Mouse (Mus musculus): Measurements from ENCODE around the gene P2rx5. TPM values are rescaled to one million over a fixed set of nuclear protein-coding genes. Genes with fewer than 3 reads are reported as not detected.

The P2rx5 gene
- polyA plus RNA-seq, 1 experiment: 8.7 TPM

DNA sequence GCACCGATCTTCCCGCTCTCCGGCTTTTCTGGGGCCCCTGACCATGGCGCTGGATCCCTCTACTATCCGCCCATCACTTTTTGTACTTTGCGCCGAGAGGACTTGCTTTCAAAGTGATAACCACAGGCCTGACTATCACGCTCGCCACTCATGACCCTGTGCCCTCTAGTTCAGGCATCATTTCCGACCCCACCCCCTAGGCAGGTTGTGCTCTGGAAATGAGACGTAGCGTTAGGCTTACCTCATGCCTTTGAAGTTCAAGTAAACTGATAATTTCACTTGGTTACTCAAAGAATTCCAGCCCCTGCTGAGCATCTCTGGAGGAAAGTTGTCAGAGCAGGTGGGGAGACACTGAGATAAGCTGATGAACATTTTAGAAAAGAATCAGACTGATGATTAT lies 39.7 kb downstream of the P2rx5 start:
- TF ChIP-seq POLR2A (IDR thresholded peaks at IDR 0.05; ENCODE audit: low read depth, low read length): no peak
- TF ChIP-seq CTCF (conservative IDR thresholded peaks at IDR 0.05; ENCODE audit: insufficient read depth, insufficient read length, low read depth, low read length): no peak
- H3K4me3 ChIP-seq (ENCODE audit: insufficient read depth, low read depth, low read length): peak overlapping the region; percentile 85
- peak; percentile 51 for DNase-seq

DNA sequence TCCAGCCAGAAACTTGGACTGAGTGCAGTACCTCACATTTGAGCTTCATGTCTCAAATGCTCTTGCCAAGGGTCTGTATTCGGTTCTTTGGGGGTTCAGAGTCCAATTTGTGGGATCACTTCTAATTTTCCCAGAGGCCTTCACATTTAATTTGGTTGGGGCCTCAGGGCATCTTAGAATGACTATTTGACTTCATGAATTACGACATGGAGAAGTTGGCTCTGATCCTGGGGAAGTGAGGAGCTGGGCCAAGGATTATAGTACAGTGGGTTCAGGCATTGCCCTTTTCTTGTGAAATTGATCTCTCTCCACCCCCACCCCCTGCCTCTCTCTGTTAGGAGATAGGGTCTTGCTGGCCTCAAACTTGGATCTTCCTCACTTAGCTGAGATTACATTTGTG lies 40.8 kb downstream of the P2rx5 start:
- 38% methylated on average over 2 of the region's 2 CpGs for WGBS
- peak; percentile 59 for DNase-seq
- no peak for TF ChIP-seq POLR2A (IDR thresholded peaks at IDR 0.05; ENCODE audit: low read depth, low read length)
- TF ChIP-seq CTCF (conservative IDR thresholded peaks at IDR 0.05; ENCODE audit: insufficient read depth, insufficient read length, low read depth, low read length): no peak

More for the DNA sequence above, 39.7 kb downstream of the P2rx5 start:
- Histone ChIP-seq H3K27me3 (replicated peaks; ENCODE audit: control insufficient read depth, insufficient read depth, low read length) (no peaks in the 10 kb centered on the region), H3K27ac (ENCODE audit: insufficient read depth, low read depth, low read length) (peak overlapping the region; percentile 33; the same call in 1 of the 2 replicates), H3K36me3 (ENCODE audit: control insufficient read depth, insufficient read depth, low read length) (no peaks in the 10 kb centered on the region), H3K4me1 (ENCODE audit: control insufficient read depth, insufficient read depth, low read length) (peaks cover 8% of the 10 kb centered on the region; the same call in 1 of the 2 replicates)
- 3% methylated on average over 12 of the region's 12 CpGs for WGBS

DNA sequence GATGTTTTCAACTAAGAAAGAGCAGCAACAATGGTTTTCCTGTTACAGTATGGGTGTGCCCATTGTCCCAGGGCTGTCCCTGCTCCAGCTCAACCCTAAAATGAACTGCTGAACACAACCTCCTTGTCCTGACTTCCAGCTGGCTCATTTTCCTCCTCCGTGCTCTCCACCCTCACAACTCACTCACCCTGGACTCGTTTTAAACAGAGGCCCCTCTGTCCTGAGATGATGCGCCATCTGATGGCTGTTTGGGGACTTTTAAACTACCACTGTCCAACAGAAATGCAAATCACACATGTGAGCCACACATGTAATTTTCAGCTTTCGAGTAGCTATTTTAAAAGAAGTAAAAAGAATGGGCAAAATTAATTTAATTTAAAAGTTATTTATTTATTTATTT lies 41.4 kb downstream of the P2rx5 start:
- Histone ChIP-seq H3K27ac (ENCODE audit: insufficient read depth, low read depth, low read length) (no peak overlapping the region), H3K4me1 (ENCODE audit: control insufficient read depth, insufficient read depth, low read length) (peaks cover 8% of the 10 kb centered on the region; the same call in 1 of the 2 replicates), H3K4me3 (ENCODE audit: insufficient read depth, low read depth, low read length) (no peak overlapping the region), H3K27me3 (replicated peaks; ENCODE audit: control insufficient read depth, insufficient read depth, low read length) (no peaks in the 10 kb centered on the region), H3K36me3 (ENCODE audit: control insufficient read depth, insufficient read depth, low read length) (no peaks in the 10 kb centered on the region)
- 50% methylated on average over 4 of the region's 4 CpGs for WGBS
- DNase-seq: no peak
- TF ChIP-seq CTCF (conservative IDR thresholded peaks at IDR 0.05; ENCODE audit: insufficient read depth, insufficient read length, low read depth, low read length): no peak
- TF ChIP-seq POLR2A (IDR thresholded peaks at IDR 0.05; ENCODE audit: low read depth, low read length): no peak

More for the DNA sequence above, 40.8 kb downstream of the P2rx5 start:
- H3K4me3 ChIP-seq (ENCODE audit: insufficient read depth, low read depth, low read length): no peak overlapping the region
- peaks cover 8% of the 10 kb centered on the region; the same call in 1 of the 2 replicates for H3K4me1 ChIP-seq (ENCODE audit: control insufficient read depth, insufficient read depth, low read length)
- H3K36me3 ChIP-seq (ENCODE audit: control insufficient read depth, insufficient read depth, low read length): no peaks in the 10 kb centered on the region
- no peak overlapping the region for H3K27ac ChIP-seq (ENCODE audit: insufficient read depth, low read depth, low read length)
- no peaks in the 10 kb centered on the region for H3K27me3 ChIP-seq (replicated peaks; ENCODE audit: control insufficient read depth, insufficient read depth, low read length)

DNA sequence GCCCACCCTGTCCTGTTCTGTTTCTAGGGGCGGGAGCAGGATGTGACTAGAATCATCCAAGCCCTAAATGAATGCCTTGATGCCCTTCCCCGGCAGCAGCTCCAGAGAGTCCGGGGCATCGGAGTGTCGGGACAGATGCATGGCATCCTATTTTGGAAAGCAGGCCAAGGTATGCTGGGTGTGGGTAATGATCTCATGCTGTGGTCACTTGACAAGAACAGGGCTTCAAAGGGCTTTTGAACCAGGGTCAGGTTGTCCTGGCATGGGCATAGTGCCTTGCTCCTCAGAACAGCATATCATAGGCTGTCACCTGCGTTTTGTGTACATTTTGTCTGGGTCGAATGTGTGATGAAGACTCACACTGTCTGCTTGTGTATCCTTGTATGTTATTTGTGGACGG lies 43.7 kb downstream of the P2rx5 start:
- no peak overlapping the region for H3K4me3 ChIP-seq (ENCODE audit: insufficient read depth, low read depth, low read length)
- no peak for DNase-seq
- WGBS: 87% methylated on average over 8 of the region's 8 CpGs
- peaks cover 8% of the 10 kb centered on the region; the same call in 1 of the 2 replicates for H3K4me1 ChIP-seq (ENCODE audit: control insufficient read depth, insufficient read depth, low read length)
- TF ChIP-seq CTCF (conservative IDR thresholded peaks at IDR 0.05; ENCODE audit: insufficient read depth, insufficient read length, low read depth, low read length): no peak
- TF ChIP-seq POLR2A (IDR thresholded peaks at IDR 0.05; ENCODE audit: low read depth, low read length): no peak
- no peak overlapping the region for H3K27ac ChIP-seq (ENCODE audit: insufficient read depth, low read depth, low read length)
- no peaks in the 10 kb centered on the region for H3K27me3 ChIP-seq (replicated peaks; ENCODE audit: control insufficient read depth, insufficient read depth, low read length)
- no peaks in the 10 kb centered on the region for H3K36me3 ChIP-seq (ENCODE audit: control insufficient read depth, insufficient read depth, low read length)

DNA sequence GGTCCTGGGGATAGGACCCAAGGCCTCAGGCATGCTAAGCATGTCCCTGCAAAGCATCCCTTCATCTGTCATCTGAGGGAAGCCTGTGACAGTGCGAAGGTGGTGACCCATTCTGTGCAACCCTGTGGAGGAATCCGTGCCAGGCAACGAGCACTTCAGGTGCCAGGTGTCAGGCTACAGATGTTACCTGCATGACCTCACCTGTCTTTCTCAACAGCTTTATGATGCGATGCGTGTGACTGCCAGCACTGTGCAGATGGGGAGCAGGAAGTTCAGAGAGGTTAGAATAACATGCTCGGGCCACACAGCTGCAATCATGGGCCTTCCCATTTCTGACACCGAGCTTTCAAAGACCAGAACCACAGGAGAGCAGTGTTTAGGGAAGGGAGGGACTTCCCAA lies 45.0 kb downstream of the P2rx5 start:
- H3K36me3 ChIP-seq (ENCODE audit: control insufficient read depth, insufficient read depth, low read length): no peaks in the 10 kb centered on the region
- no peak overlapping the region for H3K4me3 ChIP-seq (ENCODE audit: insufficient read depth, low read depth, low read length)
- TF ChIP-seq POLR2A (IDR thresholded peaks at IDR 0.05; ENCODE audit: low read depth, low read length) (no peak), CTCF (conservative IDR thresholded peaks at IDR 0.05; ENCODE audit: insufficient read depth, insufficient read length, low read depth, low read length) (no peak)
- no peaks in the 10 kb centered on the region for H3K27me3 ChIP-seq (replicated peaks; ENCODE audit: control insufficient read depth, insufficient read depth, low read length)
- H3K27ac ChIP-seq (ENCODE audit: insufficient read depth, low read depth, low read length): no peak overlapping the region
- WGBS: 55% methylated on average over 7 of the region's 7 CpGs
- H3K4me1 ChIP-seq (ENCODE audit: control insufficient read depth, insufficient read depth, low read length): peaks cover 4% of the 10 kb centered on the region; the same call in 1 of the 2 replicates
- no peak for DNase-seq

DNA sequence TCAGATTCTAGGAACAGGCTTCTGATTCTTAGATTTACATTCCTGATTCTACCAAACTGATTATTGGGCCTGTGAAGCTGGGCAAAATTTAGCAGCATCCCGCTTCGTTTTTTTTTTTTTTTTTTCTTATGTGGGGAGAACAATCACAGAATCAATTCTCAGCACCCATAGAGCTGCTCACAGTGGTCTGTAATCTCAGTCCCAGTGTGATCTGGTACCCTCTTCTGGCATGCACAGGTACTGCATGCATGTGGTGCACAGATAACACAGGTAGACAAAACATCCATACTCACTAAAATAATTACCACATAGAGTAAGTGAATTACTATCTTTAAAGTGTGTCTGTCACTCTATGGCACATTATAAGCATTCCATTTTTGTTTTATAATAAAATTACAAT lies 47.4 kb downstream of the P2rx5 start:
- Histone ChIP-seq H3K4me3 (ENCODE audit: insufficient read depth, low read depth, low read length) (no peak overlapping the region), H3K36me3 (ENCODE audit: control insufficient read depth, insufficient read depth, low read length) (no peaks in the 10 kb centered on the region), H3K27me3 (replicated peaks; ENCODE audit: control insufficient read depth, insufficient read depth, low read length) (no peaks in the 10 kb centered on the region), H3K27ac (ENCODE audit: insufficient read depth, low read depth, low read length) (no peak overlapping the region), H3K4me1 (ENCODE audit: control insufficient read depth, insufficient read depth, low read length) (no peaks in the 10 kb centered on the region)
- WGBS: 84% methylated on average over 2 of the region's 2 CpGs
- no peak for DNase-seq
- no peak for TF ChIP-seq POLR2A (IDR thresholded peaks at IDR 0.05; ENCODE audit: low read depth, low read length)
- TF ChIP-seq CTCF (conservative IDR thresholded peaks at IDR 0.05; ENCODE audit: insufficient read depth, insufficient read length, low read depth, low read length): peak; percentile 45

DNA sequence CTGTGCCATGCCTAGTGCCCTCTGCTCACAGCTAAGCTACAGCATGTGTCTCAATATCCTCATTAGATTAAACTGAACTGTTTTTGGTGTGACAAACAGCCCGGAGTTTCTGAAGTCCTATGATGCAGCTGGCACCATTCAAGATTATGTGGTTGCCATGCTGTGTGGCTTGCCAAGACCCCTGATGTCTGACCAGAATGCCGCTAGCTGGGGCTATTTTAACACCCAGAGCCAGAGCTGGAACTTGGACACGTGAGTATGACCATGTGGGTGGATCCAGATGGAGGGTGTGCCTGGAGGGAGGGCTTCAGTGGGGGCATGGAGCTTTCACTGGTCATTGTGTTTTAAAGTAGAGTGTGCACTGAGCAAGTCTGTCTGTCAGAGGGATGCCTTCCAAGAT lies 53.7 kb downstream of the P2rx5 start:
- Histone ChIP-seq H3K4me1 (ENCODE audit: control insufficient read depth, insufficient read depth, low read length) (no peaks in the 10 kb centered on the region), H3K36me3 (ENCODE audit: control insufficient read depth, insufficient read depth, low read length) (no peaks in the 10 kb centered on the region), H3K4me3 (ENCODE audit: insufficient read depth, low read depth, low read length) (no peak overlapping the region), H3K27me3 (replicated peaks; ENCODE audit: control insufficient read depth, insufficient read depth, low read length) (no peaks in the 10 kb centered on the region), H3K27ac (ENCODE audit: insufficient read depth, low read depth, low read length) (no peak overlapping the region)
- TF ChIP-seq POLR2A (IDR thresholded peaks at IDR 0.05; ENCODE audit: low read depth, low read length) (no peak), CTCF (conservative IDR thresholded peaks at IDR 0.05; ENCODE audit: insufficient read depth, insufficient read length, low read depth, low read length) (no peak)
- WGBS: 77% methylated on average over 3 of the region's 3 CpGs
- DNase-seq: no peak

Data from kidney, adult 2 months (tissue).